ENCODE assay signal across 10 mouse cellular contexts in the genomic region with DNA sequence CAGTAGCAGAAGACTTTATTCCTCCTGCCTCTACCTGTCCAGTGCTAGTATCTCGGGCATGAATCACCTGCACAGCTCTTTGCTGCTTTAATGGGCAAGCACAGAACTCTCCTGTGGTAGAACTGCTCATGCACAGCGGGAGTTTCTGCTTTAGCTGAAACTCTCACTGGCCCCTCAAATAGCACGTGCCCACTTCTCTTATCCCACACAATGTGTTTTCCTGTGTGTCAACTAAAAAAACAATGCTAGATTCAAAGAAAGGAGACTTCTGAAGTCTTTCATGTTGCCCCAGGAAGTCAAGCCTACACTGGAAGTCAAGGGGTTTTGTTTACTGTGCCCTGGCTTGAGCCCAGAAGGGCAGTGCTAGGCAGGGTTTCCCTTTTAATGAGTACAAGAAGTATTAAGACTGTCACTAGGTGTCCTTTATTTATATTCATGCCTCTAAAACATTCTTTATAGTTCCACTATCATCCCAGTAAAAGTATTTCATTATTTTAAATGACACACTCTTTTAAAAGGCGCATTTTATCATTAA. TPM values are rescaled to one million over a fixed set of nuclear protein-coding genes. Genes with fewer than 3 reads are reported as not detected.
DNase-seq lines count a peak whose midpoint lies in the region; ATAC-seq and TF ChIP-seq lines count a peak whose summit lies in the region.
"Had no signal": no experiment of that assay in that cellular context is flagged by ENCODE, and none has a peak within 500 bp of the region (broad histone marks: within the 10 kb centered on the region; RNA-seq: fewer than 3 reads in every experiment).

No protein-coding gene starts in this region.

- no peaks in the 10 kb centered on the region for H3K9me3 ChIP-seq in megakaryocyte, embryonic 14.5 days
- no peaks in the 10 kb centered on the region for H3K9me3 ChIP-seq in intestine, postnatal 0 days (ENCODE audit: control insufficient read depth)
- H3K9me3 ChIP-seq in forebrain, embryonic 13.5 days (replicated peaks), result no peaks in the 10 kb centered on the region

- H3K27me3 ChIP-seq in megakaryocyte, embryonic 14.5 days (replicated peaks), result peaks cover 3% of the 10 kb centered on the region
- no peaks in the 10 kb centered on the region for H3K27me3 ChIP-seq in intestine, postnatal 0 days (replicated peaks; ENCODE audit: control insufficient read depth, insufficient read depth, low read length)
- H3K27me3 ChIP-seq in cerebellum, adult 2 months (ENCODE audit: control insufficient read depth, insufficient read depth, low read length), result no peaks in the 10 kb centered on the region
- H3K27me3 ChIP-seq in forebrain, embryonic 13.5 days, result peaks cover 14% of the 10 kb centered on the region

- H3K4me1 ChIP-seq in megakaryocyte, embryonic 14.5 days, result peaks cover 56% of the 10 kb centered on the region
- H3K4me1 ChIP-seq in intestine, postnatal 0 days (replicated peaks; ENCODE audit: control insufficient read depth, insufficient read depth, low read length), result no peaks in the 10 kb centered on the region; the same call in 1 of the 2 replicates
- peaks cover 3% of the 10 kb centered on the region for H3K4me1 ChIP-seq in cerebellum, adult 2 months (ENCODE audit: control insufficient read depth, insufficient read depth, low read length)
- H3K4me1 ChIP-seq in forebrain, embryonic 13.5 days, result peaks cover 11% of the 10 kb centered on the region

- no peak overlapping the region for H3K9ac ChIP-seq in intestine, postnatal 0 days (ENCODE audit: low read depth, low read length)
- H3K9ac ChIP-seq in forebrain, embryonic 13.5 days, result no peak overlapping the region

- WGBS in intestine, postnatal 0 days, result 43% methylated on average over 4 of the region's 4 CpGs
- WGBS in large intestine, adult 2 months, result 37% methylated on average over 4 of the region's 4 CpGs
- WGBS in cerebellum, adult 2 months, result 83% methylated on average over 4 of the region's 4 CpGs
- 23% methylated on average over 4 of the region's 4 CpGs for WGBS in forebrain, embryonic 13.5 days

- H3K4me2 ChIP-seq in intestine, postnatal 0 days (replicated peaks; ENCODE audit: low read depth), result peak overlapping the region; percentile 91
- H3K4me2 ChIP-seq in forebrain, embryonic 13.5 days, result no peak overlapping the region

- no peak for TF ChIP-seq CTCF in intestine, postnatal 0 days (IDR thresholded peaks at IDR 0.05; ENCODE audit: low read depth)
- no peak for TF ChIP-seq CTCF in cerebellum, adult 2 months (IDR thresholded peaks at IDR 0.05; ENCODE audit: borderline replicate concordance, insufficient read depth, low read depth, low read length)

- no peaks in the 10 kb centered on the region for H3K36me3 ChIP-seq in megakaryocyte, embryonic 14.5 days (replicated peaks; ENCODE audit: low read length)
- no peaks in the 10 kb centered on the region for H3K36me3 ChIP-seq in intestine, postnatal 0 days (ENCODE audit: control insufficient read depth, insufficient read depth)
- H3K36me3 ChIP-seq in forebrain, embryonic 13.5 days (ENCODE audit: poor library complexity, severe bottlenecking), result no peaks in the 10 kb centered on the region; the same call in 1 of the 2 replicates

- no peak for ATAC-seq in megakaryocyte, adult 5-6 weeks (ENCODE audit: poor library complexity, severe bottlenecking)
- no peak for ATAC-seq in intestine, postnatal 0 days
- ATAC-seq in forebrain, embryonic 13.5 days, result no peak

- H3K4me3 ChIP-seq in megakaryocyte, embryonic 14.5 days (replicated peaks), result peak overlapping the region; percentile 28
- H3K4me3 ChIP-seq in intestine, postnatal 0 days (ENCODE audit: low read depth, low read length), result peak overlapping the region; percentile 72
- H3K4me3 ChIP-seq in cerebellum, adult 2 months (replicated peaks; ENCODE audit: insufficient read depth, low read depth, low read length), result no peak overlapping the region
- no peak overlapping the region for H3K4me3 ChIP-seq in forebrain, embryonic 13.5 days

- no peak for TF ChIP-seq POLR2A in cerebellum, adult 2 months (IDR thresholded peaks at IDR 0.05; ENCODE audit: borderline replicate concordance, insufficient read depth, low read length)

- peak overlapping the region; percentile 41 for H3K27ac ChIP-seq in intestine, postnatal 0 days (ENCODE audit: low read depth, low read length)
- no peak overlapping the region for H3K27ac ChIP-seq in cerebellum, adult 2 months (ENCODE audit: insufficient read depth, low read length)
- no peak overlapping the region for H3K27ac ChIP-seq in forebrain, embryonic 13.5 days

- peak; percentile 27 for DNase-seq in large intestine, adult 2 months (ENCODE audit: low read depth, low spot score)
- DNase-seq in lung, postnatal 4 days, result peak; percentile 45 to 62
- no peak for DNase-seq in cerebellum, adult 2 months
- no peak for DNase-seq in layer of hippocampus, postnatal 10 days (ENCODE audit: low spot score in 2 of 2)
- DNase-seq: heart, adult 18-20 months; midbrain, embryonic 14.5 days had no signal

RNA-seq across cellular contexts. Expression of a gene that starts 2.1 kb away (rescaled TPM):
- polyA plus RNA-seq in megakaryocyte, embryonic 14.5 days (2012; ENCODE audit: insufficient read depth, low replicate concordance), result 0.54 TPM in 1 of 2 replicates, not detected in the other
- total RNA-seq in megakaryocyte, adult 5-6 weeks (2015), result 0.23 and 0.42 TPM in 2 replicates
- 0.04 TPM in 2 replicates for total RNA-seq in megakaryocyte, adult 5-6 weeks (2017)
- 167 and 184 TPM in 2 replicates for polyA plus RNA-seq in intestine, postnatal 0 days (2015; fragmentation: Nextera tagmentation; extraction: Ambion mirVana)
- 32.6 and 75.7 TPM in 2 replicates for polyA plus RNA-seq in large intestine, adult 2 months (2012; rRNA removed)
- polyA plus RNA-seq in cerebellum, adult 2 months (2012; rRNA removed), result 13.9 and 14.4 TPM in 2 replicates
- 5.9 and 6.8 TPM in 2 replicates for polyA plus RNA-seq in forebrain, embryonic 13.5 days (2015; fragmentation: Nextera tagmentation; extraction: Ambion mirVana)
- total RNA-seq in layer of hippocampus, postnatal 10 days (2021), result 10 to 100 TPM; 39.7 to 39.9 TPM

RNA-seq across cellular contexts. Expression of a gene that starts 39.5 kb away (rescaled TPM):
- polyA plus RNA-seq in megakaryocyte, embryonic 14.5 days (2012; ENCODE audit: insufficient read depth, low replicate concordance), result 12.3 and 28.6 TPM in 2 replicates
- total RNA-seq in megakaryocyte, adult 5-6 weeks (2015), result 92.5 and 97.6 TPM in 2 replicates
- 95.1 and 105 TPM in 2 replicates for total RNA-seq in megakaryocyte, adult 5-6 weeks (2017)
- 60.9 and 65.2 TPM in 2 replicates for polyA plus RNA-seq in intestine, postnatal 0 days (2015; fragmentation: Nextera tagmentation; extraction: Ambion mirVana)
- 26.6 and 27.2 TPM in 2 replicates for polyA plus RNA-seq in large intestine, adult 2 months (2012; rRNA removed)
- polyA plus RNA-seq in cerebellum, adult 2 months (2012; rRNA removed), result 85.0 and 91.3 TPM in 2 replicates
- 224 and 235 TPM in 2 replicates for polyA plus RNA-seq in forebrain, embryonic 13.5 days (2015; fragmentation: Nextera tagmentation; extraction: Ambion mirVana)
- 10 to 100 TPM; 68.7 to 74.9 TPM for total RNA-seq in layer of hippocampus, postnatal 10 days (2021)

RNA-seq across cellular contexts. Expression of a gene that starts 52.4 kb away (rescaled TPM):
- polyA plus RNA-seq in megakaryocyte, embryonic 14.5 days (2012; ENCODE audit: insufficient read depth, low replicate concordance), result 0.62 and 3.1 TPM in 2 replicates
- total RNA-seq in megakaryocyte, adult 5-6 weeks (2015), result 39.8 and 40.9 TPM in 2 replicates
- total RNA-seq in megakaryocyte, adult 5-6 weeks (2017), result 40.4 and 40.7 TPM in 2 replicates
- polyA plus RNA-seq in intestine, postnatal 0 days (2015; fragmentation: Nextera tagmentation; extraction: Ambion mirVana), result 28.8 and 32.9 TPM in 2 replicates
- polyA plus RNA-seq in large intestine, adult 2 months (2012; rRNA removed), result 34.3 and 39.8 TPM in 2 replicates
- polyA plus RNA-seq in cerebellum, adult 2 months (2012; rRNA removed), result 363 and 385 TPM in 2 replicates
- polyA plus RNA-seq in forebrain, embryonic 13.5 days (2015; fragmentation: Nextera tagmentation; extraction: Ambion mirVana), result 102 and 104 TPM in 2 replicates
- 100 to 1,000 TPM; 153 to 175 TPM for total RNA-seq in layer of hippocampus, postnatal 10 days (2021)

Comparison
In these comparisons a context has a peak if more than half of its experiments do, and no peak if none do; other contexts are left out.
1. H3K4me3 ChIP-seq: peak in megakaryocyte, embryonic 14.5 days (single experiment) and intestine, postnatal 0 days (single experiment); none in cerebellum, adult 2 months (single experiment) and forebrain, embryonic 13.5 days (single experiment).
2. DNase-seq: peak in large intestine, adult 2 months (single experiment) and lung, postnatal 4 days (2 of 2); none in cerebellum, adult 2 months (0 of 2) and layer of hippocampus, postnatal 10 days (0 of 2).